Mouse (Mus musculus): ENCODE data around the gene Rara. TPM values are rescaled to one million over a fixed set of nuclear protein-coding genes. Genes with fewer than 3 reads are reported as not detected.
A peak's percentile ranks its signal among the peaks of the same experiment; 100 is the strongest.

The Rara gene
- total RNA-seq, 2 experiments from 2014 or later: 9.4 to 12.1 TPM

DNA sequence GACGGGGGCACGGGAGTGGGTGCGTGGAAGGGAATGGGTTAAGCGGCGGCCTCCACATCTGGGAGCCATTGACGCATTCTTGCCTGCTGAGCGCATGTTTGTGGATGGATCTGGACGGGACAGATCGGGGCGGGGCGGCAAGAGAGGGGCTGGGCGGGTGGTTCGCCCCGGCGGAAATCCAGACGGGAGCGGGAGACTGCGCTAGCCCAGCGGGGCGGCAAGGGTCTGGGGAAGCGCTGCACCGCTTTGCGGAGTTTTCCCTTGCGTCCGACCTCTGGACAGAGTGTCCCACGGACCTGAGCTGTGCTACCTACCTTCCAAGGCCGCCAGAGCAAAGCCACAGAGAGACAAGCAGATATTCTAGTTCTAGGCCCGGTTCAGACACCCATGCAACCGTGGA, 8.6 kb downstream of the Rara start:
- intact Hi-C loops (cut with DNase I): no loop called here
- no peak for DNase-seq (ENCODE audit: low spot score in 2 of 2)

- intact Hi-C loops (cut with DNase I): no loop called here
- DNase-seq (ENCODE audit: low spot score in 2 of 2): no peak
Observed at GRCm38 (mm10) chr11:98936606-98937409, 9.2 kb downstream of the Rara start.

- DNase-seq (ENCODE audit: low spot score in 2 of 2): peak; percentile 65 to 73
- intact Hi-C loops (cut with DNase I): no loop called here
Observed at GRCm38 (mm10) chr11:98937410-98937913, 9.8 kb downstream of the Rara start.

- DNase-seq (ENCODE audit: low spot score in 2 of 2): no peak
- intact Hi-C loops (cut with DNase I): no loop called here
Observed at GRCm38 (mm10) chr11:98937914-98938694, 10.5 kb downstream of the Rara start.

DNA sequence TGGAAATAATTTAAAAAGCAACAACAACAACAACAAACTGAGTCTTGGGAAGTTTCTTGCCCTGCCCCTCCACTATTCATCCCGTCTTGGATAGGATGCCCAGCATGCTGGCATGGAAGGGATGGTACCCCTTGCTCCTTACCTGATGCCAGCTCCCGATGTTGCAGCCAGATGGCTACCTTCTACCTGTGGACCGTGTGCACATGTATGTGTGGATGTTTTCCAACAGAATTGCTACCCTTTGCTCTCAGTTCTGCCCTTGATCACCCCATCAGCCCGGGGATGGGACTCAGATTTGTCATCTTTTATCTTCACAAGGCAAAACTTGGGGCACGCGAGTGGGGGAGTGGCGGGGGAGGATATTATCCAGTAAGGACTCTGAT, 11.1 kb downstream of the Rara start:
- DNase-seq (ENCODE audit: low spot score in 2 of 2): no peak
- intact Hi-C loops (cut with DNase I): no loop called here

DNA sequence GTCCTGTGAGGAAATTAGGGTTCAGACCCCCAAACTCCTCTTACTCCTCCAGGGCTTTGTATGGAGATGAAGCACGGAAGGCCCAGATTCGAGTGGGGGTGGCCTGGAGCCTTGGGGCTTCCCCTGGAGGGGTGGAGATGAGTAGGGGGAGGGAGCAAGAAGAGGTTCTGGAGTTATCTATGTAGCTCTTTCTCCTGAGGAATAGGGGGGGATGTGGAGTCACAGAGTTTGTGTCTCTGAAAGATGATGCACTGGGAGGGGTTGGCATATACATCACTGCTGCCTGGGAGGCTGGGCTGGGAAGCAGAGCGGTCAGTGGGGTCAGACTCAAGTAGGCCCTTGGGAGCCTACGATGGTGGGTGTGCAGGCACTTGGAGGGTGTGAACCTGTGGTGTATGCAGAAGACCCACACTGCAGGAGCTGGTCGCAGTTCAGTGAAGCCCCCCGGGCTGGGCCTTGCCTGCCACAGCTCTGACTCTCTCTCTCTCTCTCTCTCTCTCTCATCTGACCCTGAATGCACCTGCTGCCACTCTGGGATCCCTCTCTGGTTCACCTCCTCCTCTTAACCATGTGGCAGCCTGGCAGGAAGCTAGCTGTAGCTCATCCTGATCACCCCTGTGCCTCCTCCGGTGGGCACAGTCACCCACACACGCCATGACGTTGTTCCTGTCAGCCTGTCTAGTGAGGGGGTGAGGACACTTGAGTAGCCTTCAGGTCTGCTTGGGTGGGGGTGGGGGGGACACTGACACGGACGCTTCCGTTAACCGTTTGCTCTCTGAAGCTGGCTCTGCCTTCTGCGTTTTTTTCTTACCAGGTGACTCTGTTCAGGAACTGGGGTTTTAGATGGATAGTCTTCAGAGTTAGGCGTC, 11.7 kb downstream of the Rara start:
- intact Hi-C loops (cut with DNase I): no loop called here
- no peak for DNase-seq (ENCODE audit: low spot score in 2 of 2)

DNA sequence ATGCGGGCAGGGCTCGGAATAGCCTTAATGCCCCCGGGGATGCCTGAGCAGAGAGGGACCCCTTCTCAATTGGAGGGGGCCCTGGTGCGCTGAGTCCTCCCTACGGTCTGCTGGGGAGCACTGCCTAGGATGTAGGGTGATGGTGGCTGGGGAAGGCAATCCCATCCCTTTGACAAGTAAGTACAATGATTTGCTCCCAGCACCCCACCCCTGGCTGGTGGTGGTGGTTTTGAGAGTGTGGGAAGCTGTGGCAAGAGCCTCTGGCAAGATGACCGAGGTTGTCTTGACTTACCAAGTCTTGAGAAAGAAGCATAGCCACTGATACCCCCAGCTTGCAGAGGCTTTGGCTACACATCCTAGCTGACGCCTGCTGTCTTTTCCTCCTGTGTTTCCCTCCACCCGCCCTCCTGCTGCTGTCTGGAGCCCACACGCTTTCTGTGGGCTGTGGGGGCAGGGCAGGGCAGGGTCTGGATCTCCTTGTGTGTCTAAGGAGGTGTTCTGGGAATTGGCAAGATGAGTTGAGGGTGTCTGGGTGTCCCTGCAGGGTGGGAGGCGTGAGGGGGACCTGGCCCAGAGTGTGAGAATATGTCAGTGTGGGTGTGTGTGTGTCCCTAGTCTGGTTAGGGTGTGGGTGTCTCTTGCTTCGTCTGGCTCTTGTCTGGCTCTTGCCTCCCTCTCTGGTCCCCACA, 12.5 kb downstream of the Rara start:
- peak in 1 of 2 experiments; percentile 82 for DNase-seq (ENCODE audit: low spot score in 2 of 2)
- intact Hi-C loops (cut with DNase I): loop anchor here (1.0 kb wide), 1 partner anchor 26 kb away; no protein-coding TSS in a partner anchor

GRCm38 (mm10) chr11:98940776-98941175, 13.2 kb downstream of the Rara start:
- intact Hi-C loops (cut with DNase I): loop anchor here (1.0 kb wide), 1 partner anchor 26 kb away; no protein-coding TSS in a partner anchor
- no peak for DNase-seq (ENCODE audit: low spot score in 2 of 2)

GRCm38 (mm10) chr11:98941341-98941825, 13.8 kb downstream of the Rara start:
- peak in 1 of 2 experiments; percentile 77 for DNase-seq (ENCODE audit: low spot score in 2 of 2)
- intact Hi-C loops (cut with DNase I): no loop called here

DNA sequence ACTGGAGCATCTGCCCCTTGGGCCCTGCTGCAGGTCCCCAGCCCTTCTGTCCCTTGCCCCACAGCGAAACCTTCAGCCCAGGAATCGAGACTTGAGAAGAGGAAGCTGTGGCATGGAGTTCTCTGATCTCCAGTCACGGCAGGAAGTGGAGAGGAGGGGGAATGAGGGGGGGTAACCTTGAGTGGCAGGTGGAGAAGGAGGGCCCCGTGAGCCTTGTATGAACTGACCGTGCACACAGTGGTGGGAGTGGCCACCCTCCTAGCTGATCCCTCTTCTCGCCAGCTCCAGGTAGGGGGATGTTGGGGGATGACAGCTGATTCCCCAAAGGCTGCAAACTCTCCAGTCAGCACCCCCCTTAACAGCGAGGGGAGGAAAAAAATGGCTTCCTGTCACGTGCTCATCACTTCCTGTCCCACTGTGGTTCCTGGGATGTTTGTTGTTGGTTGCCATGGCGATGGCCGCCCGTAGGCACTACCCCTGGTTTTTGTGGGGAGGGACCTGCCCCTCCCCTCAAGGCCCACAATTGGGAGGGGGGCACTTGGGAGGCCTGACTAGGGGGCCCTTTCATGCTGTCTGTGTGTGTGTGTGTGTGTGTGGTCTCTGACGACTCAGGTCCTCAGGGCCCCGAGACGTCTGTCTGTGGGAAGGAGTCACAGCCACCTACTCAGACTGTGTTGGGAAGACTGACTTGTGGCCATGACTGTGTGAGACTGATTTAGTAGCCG, 14.4 kb downstream of the Rara start:
- intact Hi-C loops (cut with DNase I): no loop called here
- DNase-seq (ENCODE audit: low spot score in 2 of 2): peak in 1 of 2 experiments; percentile 66

DNA sequence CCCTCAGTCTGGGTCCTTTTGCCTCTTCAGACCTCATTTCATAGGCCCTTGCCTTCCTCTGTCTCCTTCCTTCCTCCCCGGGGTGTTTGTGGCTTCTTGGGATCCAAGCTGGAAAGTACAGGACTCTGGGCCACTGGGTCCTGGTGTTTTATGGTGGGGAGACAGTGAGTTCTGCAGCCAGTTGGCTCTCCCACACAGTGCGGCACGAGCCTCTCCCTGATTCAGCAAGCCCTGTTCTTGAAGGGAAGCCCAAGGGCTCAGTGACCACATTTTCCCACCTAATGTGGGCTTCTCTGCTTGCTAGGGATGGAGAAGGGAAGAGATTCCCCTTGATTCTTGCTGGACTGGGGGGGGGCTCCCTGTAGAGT, 14.9 kb downstream of the Rara start:
- intact Hi-C loops (cut with DNase I): no loop called here
- no peak for DNase-seq (ENCODE audit: low spot score in 2 of 2)

DNA sequence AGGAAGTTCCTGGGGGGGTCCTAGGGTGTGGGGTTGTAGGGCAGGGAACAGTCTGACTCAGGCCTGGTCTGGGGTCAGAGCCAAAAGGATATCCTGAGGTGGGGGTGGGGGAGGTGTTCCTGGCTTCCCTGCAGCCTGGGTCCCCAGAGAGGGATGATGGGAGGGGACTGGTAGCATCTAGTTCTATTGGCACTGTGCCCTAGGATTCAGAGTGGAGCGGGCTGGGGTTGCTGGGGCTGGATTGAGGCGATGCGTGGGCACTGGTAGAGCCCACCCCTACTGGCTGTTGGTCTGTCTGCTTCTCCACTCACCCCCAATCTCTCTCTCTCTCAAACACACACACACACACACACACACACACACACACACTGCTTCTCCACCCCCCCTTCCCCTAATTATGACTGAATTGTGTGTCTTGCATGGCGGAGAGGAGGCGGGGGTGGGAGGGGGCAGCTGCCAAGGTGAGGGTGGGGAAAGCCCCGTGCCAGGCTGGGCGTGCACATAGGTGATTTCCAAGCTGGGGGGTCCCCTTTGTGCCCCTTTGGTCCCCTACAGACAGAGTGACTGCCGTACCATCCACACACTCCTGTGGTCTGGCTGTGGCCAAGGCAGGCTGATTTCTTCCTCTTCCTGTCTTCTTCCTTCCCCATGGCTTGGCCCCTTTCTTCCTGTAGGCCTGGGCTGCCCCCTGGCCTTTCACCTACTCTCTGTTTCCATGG, 15.5 kb downstream of the Rara start:
- DNase-seq (ENCODE audit: low spot score in 2 of 2): no peak
- intact Hi-C loops (cut with DNase I): no loop called here

DNA sequence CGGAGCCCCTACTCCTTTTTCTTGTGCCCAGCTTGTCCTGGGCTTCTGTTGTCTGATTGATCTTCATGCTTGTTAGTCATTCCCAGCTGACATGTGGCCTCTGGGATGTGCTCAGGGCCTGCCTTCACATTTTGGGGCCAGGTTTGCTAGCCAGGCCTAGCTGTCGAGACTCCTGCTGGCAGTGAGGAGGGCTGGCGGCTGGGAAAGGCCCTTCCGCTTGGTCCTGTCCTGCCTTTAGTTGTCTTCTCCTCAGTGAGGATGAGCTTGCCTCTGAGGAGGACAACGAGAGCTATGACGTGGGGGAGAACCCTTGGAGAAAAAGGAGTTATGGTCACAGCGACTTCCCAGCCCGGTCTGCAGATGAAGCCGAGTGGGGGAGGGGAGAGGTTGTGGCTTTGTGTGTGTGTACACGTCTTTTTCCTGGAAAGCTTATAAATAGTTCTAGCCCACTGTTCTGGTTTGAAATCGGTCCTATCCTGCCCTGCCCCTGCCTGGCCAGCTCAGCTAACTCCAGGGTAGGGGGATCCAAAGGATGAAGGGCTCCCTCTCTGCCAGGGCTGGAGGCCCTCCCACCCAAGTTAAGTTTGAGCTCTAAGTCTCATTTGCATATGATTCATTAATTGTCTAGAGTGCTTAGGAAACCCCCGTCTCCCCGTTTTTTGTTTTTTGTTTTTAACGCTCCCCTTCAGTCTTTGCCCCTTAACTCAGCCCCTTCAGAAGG, 16.3 kb downstream of the Rara start:
- intact Hi-C loops (cut with DNase I): no loop called here

DNA sequence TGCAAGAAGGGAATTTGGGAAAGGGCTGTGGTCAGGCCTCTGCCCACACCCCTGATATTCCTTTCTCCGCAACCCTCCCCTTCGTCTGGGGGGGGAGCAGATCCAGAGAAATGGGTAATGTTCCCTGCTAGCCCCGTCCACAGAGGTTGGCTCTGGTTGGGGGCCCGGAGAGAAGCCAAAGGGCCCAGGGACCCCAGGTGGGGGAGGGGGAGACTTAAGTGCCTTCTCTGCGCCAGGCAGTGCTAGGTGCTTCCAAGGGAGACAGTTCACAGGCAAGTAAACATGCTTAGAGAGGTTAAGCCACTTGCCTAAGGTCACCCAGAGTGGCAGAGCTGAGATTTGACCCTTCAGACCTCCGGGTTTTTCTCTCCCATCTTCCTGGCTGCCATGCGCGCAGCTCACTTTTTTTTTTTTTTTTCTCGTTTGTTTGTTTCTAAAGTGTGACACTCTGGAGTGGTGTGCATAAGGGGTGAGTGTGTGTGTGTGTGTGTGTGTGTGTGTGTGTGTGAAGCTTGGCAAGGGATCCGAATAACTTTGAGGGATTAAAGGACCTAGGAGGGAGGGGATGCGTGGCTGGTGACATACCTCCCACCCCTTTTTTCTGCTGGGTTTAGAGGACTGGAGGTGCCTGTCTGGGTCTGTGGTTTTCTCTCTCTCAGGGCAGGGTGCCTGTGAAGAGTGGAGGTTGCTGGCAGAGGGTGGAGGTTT, 17.4 kb downstream of the Rara start:
- intact Hi-C loops (cut with DNase I): no loop called here
- no peak for DNase-seq (ENCODE audit: low spot score in 2 of 2)

More for the DNA sequence above, 16.3 kb downstream of the Rara start:
- DNase-seq (ENCODE audit: low spot score in 2 of 2): no peak

- no peak for DNase-seq (ENCODE audit: low spot score in 2 of 2)
- intact Hi-C loops (cut with DNase I): no loop called here
Observed at GRCm38 (mm10) chr11:98945605-98945977, 18.0 kb downstream of the Rara start.

DNA sequence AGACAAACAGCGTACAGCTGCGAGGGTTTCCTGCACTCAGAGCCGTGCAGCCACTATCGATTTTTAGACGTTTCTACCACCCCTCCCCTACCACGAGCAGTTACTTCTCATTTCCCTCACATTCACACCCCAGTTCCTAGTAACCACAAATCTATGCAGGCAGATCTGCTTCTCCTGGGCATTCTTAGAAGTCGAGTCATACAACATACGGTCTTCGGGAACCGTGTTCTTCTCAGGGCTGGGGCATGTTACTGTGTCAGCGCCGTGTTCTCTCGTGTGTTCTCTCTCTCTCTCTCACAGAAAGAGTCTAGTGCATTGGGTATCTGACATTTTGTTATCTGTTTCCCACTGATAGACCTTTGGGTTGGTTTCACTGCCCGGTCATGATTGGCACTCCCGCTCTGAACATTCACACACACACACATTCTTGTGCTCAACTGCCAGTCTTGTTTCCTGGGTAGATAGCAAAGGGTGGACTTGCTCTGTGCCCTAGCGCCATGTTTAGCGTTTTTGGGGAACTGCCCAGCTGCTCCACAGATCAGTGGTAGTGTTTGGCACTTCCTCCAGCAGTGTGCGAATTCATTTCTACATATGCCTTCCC, 20.5 kb downstream of the Rara start:
- no peak for DNase-seq (ENCODE audit: low spot score in 2 of 2)
- intact Hi-C loops (cut with DNase I): no loop called here
